Mouse (Mus musculus) mouse embryonic stem cell (cell line): ENCODE results near the gene Anks1.

ENCODE experiments used
- in situ Hi-C, 2 experiments: fragments of 300-500 bp; cut with MboI; formaldehyde crosslinking; loops; 1 replicate in 1 of 2; 3 replicates in 1 of 2; pipeline ENCODE4 v1.14.3; 2019 to 2020; ENCODE audit warnings: low sequenced_read_pairs in 2 of 2, low pct_unique_long_range_greater_than_20kb in 1 of 2, mixed read lengths in 1 of 2; ENCODE audit not compliant: unreplicated experiment in 1 of 2

Anks1 gene

DNA sequence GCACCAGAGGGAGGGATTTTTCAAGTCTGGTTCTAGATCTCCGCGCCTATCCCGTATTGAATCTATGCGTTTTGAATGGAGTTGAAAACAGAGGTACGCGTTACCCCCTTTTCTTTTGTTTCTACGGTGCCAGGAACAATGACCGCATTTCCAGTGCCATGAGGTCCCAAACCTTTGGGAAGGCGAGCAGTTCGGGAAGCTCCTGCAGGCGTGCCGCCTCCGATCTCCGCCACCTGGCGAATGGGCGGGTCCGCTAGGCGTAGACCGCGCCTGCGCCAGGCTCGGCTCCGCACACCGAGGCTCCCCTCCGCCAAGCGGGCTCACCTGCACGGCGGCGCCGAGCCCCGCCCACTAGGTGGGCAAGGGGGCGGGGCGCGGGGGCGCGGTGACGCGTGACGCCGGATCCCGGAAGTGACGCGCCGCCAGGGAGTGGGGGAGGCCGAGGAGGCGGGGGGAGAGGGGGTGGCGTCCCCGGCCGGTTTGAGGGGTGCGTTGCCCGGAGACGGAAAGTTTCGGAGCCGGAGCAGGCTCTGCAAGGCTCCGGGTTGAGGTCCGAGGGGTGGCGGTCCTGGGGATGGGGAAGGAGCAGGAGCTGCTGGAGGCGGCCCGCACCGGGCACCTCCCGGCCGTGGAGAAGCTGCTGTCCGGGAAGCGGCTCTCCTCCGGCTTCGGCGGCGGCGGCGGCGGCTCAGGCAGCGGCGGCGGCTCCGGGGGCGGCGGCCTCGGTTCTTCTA lies at the start of gene Anks1:
Gene Anks1 (plus strand): TSS at position 419 of the 734 bp plus-strand sequence.
- in situ Hi-C loops = loop anchor here (5.0 to 10.0 kb wide), 2 partner anchors 78 to 166 kb away; no protein-coding TSS in a partner anchor

DNA sequence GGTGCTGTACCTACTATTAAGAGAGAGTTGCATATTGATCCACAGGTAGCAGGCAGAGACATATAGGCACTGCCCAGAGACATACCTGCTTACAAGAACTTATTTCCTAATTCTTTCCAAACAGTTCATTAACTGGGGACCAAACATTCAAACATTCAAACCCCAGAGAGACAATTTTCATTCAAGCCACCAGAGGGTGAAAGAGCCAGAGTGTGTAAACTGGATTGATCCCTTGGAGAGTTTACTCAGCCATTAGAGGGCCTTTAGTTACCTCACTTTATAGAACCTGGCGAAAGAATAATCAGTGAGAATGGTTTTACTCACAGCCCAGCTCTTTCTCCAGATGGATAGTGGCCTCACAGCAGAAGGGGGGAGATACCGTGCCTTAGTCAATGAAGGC lies 43.6 kb upstream of the Anks1 start:
- in situ Hi-C loops = no loop called here

DNA sequence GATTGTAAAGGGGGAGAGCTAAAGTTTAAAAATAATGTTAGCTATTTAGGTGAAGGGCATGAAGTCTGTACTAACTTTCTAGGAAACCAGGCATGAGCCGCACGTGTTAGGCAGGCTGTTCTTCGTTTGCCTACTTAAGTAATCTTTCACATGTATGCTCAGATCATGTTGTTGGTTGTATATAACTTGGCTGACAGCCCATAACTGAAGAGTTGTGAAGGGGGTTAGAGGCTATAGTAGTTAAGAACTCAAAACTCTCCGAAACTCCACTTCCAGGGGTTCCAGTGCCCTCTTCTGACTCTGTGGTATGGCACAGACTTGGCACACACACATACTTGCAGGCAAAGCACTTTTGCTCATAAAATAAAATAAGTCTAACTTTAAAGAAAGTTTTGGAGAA lies 42.4 kb upstream of the Anks1 start:
- in situ Hi-C loops = no loop called here

DNA sequence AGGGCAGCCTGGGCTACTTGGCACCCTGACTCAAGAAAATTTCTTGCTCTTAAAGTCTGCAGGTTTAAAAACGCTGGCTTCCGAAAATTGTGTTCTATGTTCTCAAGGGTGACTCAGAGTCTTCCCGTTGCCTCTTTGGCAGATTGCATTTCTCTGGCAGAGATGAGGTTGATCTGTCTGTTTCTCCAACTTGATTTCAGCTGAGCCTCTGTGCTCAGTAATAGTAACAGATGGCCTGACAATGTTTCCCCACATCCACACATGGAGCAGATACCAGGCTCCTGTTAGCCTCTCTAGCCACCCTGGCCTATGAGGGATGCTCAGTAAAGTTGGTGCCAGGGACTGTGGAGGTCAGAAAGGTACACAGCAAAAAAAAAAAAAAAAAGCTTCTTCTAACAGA lies 37.3 kb upstream of the Anks1 start:
- in situ Hi-C loops = no loop called here

DNA sequence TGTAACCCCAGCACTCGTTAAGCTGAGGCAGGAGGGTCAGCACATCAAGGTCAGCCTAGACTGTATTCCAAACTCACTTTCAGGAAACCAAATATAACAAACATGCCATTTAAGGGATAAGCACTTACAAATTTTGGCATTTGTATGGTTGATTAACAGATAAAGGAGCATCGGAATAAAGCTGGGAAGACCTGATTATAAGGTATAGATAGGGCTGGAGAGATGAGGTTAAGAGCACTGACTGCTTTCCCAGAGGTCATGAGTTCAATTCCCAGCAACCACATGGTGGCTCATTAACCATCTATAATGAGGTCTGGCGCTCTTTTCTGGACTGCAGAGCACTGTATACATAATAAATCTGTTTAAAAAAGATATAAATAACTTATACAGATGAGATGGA lies 35.5 kb upstream of the Anks1 start:
- in situ Hi-C loops = no loop called here

DNA sequence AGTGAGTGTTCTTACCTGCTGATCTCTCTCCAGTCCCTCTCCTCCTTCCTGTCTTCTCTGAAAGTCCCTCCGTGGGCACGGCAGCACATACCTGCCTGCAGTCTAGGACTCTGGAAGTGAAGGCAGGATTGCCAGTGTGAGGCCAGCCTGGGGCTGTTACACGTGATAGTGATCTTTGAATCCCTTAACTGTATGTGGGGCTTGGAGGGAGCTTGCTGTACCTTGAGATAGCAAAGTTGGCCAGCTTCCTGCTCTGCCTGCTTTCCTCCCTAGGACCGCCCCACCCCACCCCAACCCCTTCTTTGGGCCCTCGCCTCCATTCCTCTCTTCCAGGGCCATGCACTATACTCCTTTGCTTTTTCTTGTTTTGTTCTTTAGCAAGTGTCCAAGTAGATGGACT lies 34.6 kb upstream of the Anks1 start:
- in situ Hi-C loops = no loop called here

DNA sequence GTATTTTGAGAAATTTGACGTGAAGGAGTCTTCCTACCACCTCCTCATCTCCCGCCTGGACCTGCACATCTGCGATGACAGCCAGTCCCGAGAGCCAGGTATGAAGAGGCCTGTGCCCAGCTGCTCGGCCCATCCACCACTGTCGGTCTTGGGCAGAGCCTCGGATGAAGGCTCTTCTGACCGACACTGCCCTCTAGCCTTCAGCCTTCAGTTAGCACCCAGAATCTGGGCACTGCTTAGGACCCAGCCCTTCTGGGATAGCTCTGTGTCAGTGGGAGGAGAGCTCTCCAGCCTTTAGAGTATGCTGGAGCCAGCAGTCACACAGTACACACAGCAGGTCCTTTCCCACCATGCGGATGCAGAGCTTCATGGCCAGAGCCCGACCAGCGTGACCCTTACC lies 27.6 kb upstream of the Anks1 start:
- in situ Hi-C loops = no loop called here

DNA sequence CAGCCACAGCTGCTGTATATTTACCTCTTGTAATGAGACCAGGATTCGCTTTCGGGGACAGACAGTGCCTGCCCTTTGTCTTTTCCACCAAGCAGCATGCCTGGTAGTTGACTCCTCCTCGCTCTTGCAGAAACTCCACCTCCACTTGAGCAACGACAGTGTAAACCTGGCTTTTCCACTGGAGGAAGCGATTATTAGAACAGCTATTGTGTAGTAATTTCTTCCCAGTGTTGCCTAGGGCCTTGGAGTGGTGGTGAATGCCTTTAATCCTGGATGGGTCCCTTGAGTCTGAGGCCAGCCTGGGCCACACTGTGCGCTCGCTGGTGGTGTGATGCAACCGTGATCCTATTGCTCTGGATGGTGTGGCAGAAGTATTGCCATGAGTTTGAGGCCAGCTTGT lies 26.0 kb upstream of the Anks1 start:
- in situ Hi-C loops = no loop called here

DNA sequence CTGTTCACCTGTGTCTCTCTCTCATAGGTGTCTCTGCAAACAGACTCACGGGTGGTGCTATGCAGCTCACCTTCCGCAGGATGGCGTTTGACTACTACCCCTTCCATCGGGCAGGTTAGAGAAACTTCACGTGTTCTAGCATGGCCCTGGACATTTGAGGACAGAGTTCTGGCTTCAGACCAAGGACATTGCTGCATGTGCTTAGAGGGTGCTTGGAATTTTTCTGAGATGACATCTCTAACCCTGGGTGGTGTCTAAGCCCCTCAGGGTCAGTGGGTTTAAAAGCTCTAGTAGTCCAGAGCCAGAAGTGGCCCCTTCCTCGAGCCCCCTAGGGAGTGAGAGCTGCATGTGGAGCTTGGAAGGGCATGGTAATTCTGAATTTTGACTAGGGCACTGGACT lies 25.1 kb upstream of the Anks1 start:
- in situ Hi-C loops = no loop called here

DNA sequence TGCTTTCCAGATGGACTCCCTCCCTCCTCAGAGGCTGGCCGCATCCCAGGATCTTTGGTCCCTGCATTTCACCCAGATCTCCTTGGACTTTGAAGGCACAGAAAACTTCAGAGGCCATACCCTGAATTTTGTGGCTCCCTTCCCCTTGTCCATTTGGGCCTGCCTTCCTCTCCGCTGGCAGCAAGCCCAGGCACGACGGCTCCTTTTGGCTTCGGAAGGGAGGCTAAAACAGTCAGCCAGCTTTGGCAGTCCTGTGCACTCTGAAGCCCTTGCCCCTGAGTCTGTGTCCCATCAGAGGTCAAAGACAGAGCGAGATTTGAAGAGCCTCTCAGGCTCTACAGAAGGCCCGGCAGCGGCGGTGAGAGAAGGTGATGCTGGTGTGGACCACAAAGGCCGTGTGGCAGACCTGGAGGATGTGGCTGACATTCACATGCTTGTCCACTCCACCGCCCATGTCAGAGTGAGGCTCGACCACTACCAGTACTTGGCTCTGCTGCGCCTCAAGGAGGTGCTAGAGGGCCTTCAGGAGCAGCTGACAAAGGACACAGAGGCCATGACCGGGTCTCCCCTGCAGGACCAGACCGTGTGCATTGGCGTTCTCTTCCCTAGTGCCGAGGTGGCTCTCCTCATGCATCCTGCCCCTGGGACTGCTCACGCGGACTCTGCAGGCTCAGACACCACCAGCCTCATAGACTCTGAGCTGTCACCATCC lies 22.5 kb upstream of the Anks1 start:
- in situ Hi-C loops = no loop called here

DNA sequence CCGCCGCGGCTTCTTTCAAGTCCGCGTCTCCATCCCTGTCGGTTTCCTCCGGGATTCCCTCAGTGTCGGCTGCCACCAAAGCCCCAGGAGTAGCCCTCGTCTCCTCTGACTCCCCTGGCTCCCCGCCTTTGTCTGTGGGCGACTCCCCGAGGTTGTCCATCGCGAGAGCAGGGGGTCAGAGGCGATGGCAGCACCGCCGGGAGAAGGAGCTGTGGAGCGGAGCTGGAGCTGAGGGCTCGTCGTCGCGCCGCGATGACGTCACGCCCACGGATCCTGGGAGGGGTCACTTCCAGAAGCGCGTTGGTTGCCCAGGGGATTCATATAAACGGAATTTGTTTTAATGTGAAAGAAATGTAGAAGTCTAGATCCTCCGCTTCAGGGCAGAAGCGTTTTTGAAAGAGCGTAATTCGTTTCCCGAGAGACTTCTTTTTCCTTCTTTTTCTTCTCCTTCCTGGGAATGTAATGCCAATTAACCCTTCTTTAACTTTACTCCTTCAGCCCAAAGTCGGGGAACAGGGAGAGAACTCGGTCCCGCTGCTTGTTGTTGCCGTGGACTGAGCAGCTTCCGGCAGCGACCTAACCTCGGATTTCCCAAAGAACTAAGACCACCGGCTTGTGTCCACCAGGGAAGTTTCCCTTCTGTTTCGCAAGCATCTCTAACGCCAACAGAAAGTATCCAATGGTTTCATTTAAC lies 1.4 kb upstream of the Anks1 start:
- in situ Hi-C loops = loop anchor here (5.0 to 10.0 kb wide), 2 partner anchors 80 to 167 kb away; no protein-coding TSS in a partner anchor

DNA sequence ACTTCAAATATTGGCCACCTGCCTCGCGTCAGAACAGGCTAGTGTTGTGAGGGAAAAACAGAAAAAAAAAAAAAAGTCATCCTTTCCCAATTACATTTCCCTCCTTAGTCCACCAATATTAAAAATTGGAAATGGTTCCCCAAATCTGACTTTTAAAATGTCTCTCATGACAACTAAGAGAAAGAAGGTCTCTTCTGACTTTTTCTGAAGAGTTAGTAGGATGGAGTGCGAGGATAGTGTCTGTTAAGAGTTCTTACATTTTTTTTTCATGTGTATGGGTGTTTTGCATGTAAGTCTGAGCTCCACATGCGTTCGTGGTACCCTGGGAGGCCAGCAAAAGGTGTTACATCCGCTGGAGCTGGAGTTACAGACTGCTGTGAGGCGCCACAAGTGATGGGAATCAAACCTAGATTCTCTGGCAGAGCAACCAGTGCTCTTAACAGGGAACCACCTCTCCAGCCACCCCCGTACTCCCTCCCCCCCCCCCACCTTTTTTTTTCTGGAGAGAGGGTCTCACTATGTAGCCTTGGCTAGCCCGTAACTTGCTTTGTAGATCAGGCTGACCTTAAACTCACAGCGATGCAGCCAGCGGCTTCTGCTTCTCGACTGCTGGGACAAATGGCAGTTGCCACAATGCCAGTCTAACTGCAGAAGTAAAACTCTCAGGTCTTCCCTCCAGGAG lies 759 bp upstream of the Anks1 start:
- in situ Hi-C loops = loop anchor here (5.0 to 10.0 kb wide), 2 partner anchors 79 to 166 kb away; no protein-coding TSS in a partner anchor

DNA sequence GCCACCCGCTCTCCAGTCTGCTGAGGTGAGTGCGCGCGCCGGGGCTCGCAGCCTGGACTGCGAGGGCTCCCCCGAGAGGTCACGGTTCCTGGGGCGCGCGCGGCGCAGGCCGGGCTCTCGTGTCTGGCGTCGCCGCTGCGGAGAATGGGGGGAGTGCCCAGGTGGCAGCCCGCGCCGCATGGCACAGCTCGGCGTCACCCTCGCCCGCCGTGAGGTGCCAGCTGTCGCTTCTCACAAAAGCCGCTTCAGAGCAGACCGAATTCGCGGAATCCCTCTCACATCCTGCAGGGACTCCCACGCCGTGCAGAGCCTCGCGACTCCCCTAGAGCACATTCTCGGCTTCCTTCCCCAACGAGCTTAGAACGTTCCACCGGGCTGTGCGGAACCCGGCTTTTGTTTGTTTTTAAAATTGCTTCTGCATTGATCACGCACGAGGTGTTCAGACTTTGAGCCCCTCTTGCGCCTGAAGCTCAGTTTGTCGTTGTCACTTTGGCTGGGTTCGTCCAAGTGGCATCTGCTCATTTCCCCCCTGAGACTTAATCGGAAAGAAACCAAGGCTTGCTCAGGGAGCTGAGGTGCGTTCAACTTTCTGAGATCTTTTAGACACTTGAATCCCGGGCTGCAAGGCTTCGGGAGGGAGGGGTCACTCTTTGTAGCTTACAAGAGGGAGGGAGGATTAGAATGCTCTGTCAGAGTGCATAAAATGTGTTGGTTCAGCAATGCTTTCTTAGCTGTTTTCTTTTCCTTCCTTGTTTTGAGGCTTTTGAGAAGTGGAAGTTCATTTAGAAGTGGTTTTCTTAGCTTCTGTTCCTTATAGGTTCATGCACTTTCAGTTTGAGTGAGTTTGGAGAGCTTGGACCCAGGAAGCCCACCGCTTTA lies 755 bp downstream of the Anks1 start, which contains the start of gene Taf11:
Gene Taf11 (minus strand): TSS at position 223 of the 879 bp plus-strand sequence.
- in situ Hi-C loops = loop anchor here (5.0 to 10.0 kb wide), 2 partner anchors 77 to 165 kb away; no protein-coding TSS in a partner anchor

DNA sequence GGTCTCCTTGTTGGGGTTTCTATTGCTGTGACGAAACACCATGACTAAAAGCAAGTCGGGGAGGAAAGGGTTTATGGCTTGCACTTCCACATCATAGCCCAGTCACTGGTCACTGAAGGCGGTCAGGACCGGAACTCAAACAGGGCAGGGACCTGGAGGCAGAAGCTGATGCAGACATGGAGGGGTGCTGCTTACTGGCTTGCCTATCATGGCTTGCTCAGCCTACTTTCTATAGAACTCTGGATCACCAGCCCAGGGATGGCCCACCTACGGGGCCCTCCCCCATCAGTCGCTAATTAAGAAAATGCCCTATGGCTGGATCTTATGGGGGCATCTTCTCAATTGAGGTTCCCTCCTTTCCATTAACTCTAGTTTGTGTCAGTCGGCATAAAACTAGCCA lies 2.3 kb downstream of the Anks1 start:
- in situ Hi-C loops = no loop called here

DNA sequence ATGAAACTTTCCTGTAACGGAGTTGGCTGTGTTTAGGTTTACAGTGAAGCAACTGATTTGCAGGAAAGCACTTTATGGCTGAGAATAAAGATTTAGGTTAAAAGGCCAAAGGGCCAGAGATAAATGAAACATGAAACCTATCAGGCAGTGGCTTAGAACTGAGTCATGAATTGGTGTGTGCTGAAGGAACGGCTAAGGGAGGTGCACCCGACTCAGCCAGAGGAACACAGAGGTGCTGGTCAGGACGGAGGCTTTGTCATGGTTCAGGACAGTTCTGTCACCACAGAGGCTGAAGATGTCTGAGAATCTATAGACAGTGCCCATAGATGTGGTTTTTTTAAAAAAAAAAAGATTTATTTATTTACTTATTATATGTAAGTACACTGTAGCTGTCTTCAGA lies 5.6 kb downstream of the Anks1 start:
- in situ Hi-C loops = no loop called here

DNA sequence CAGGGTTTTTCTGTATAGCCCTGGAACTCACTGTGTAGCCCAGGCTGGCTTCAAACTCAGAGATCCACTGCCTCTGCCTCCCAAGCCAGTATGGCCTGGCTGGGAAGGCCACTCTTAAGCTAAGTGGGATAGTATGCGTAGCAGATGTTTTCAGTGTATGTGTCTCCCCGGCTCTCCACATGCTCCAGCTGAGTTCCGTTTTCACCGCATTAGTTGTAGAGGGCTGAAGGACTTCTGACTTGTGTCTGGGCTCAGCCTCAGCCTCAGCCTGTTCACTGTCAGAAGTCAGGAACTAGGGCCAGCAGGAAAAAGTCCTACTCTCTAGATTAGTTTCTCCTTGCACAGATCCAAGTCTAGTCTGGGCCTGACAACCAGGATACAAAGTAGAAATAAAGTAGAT lies 7.3 kb downstream of the Anks1 start:
- in situ Hi-C loops = no loop called here

DNA sequence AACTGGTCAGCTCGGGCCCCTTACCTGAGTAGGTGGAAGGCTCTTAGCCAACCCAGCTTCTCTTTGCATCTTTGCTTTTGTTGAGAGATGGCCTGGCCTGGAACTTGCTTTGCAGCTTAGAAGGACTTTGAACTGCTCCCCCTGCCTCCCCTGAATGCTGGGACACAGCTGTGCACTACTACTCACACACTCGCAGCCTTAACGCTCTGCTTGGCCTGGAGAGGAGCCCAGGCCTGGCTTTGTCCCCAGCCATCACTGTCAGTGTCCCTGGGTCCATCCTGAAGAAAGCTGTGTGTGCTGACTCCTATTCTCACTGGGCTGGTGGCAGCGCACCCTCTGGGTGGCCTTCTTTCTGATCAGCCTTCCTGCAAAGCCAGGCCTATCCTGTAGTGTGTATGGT lies 11.6 kb downstream of the Anks1 start:
- in situ Hi-C loops = no loop called here

DNA sequence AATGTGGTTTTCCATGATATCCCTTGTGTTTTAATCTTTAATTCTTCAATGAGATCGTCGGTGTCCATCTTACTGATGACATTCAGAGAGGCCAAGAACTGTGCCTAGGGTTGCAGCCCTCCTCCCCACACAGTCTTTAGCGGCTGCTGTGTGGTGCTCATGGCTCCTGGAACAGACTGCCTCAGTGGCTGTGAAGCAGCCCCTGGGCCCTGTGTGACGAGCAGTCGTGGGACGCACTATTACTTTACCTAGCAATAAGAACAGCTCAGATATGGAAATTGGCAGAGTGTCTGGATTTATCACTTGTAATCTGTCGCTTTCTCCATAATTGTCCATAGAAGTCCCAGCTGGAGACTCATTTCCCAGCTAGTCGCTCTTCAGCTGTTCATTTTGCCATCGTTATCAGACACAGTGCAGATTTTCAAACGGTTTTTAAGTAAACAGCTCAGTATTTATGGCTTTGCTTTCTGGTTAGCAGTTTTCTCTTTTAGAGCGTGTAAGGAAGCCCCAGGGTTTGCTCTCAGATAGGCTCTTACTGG lies 13.1 kb downstream of the Anks1 start:
- in situ Hi-C loops = no loop called here
